Mouse (Mus musculus): ENCODE measurements around the gene Paqr7. TPM values are rescaled to one million over a fixed set of nuclear protein-coding genes. Genes with fewer than 3 reads are reported as not detected.

Paqr7 gene
- 10 to 100 TPM; 20.8 to 35.2 TPM for polyA plus RNA-seq (2017; shearing (Covaris generic))

GRCm38 (mm10) chr4:134496595-134497210 lies at the start of gene Paqr7:
Gene Paqr7 (plus strand): TSS chr4:134496697.

DNA sequence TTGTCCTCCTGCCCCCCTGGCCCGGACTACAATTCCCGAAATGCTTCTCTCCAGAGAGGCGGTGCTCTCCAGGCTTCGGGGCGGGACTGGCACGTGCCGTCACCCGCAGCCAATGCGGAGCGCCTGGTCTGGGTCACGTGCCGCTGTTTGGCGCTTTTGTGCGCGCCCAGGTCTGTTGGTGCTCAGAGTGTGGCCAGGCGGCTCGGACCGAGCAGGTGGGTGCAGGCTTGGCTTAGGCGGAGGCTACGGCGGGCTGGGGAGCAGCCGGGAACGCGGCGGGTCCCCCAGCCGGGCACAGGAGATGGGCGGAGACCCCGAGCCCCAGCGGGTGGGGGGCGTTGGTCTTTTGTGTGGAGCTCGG lies 28.3 kb upstream of the Paqr7 start, which contains the start of gene Stmn1:
Stmn1 (plus strand) TSS at position 106 of the 361 bp plus-strand sequence.

DNA sequence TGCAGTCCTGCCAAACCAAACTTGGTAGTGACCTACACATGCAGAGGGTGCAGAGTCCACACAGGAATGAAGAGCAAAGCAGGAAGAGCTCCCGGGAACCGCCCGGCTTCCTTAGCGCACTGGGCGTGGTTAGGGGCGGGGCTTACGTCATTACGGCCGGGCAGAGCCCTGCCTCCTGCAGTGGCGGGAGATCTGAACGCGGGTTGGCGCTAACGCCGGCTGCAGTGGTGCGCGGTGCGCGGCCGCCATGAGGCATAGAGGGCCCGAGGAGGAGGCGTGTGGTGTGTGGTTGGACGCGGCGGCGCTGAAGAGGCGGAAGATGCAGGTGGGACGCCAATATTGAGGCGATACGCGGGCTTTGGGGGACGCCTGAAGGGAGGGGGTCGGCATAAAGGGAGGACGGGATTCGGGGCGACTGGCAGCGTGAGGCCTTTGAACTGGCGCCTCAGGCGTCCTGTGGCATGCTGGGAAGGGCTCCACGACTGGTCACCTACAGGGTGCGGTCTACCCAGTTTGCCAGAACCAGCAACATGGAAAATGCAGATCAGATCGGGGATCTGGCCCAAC lies 14.4 kb downstream of the Paqr7 start, which contains the start of gene Aunip:
Aunip (plus strand) TSS at position 155 of the 567 bp plus-strand sequence.

GRCm38 (mm10) chr4:134534932-134535786 lies 38.7 kb downstream of the Paqr7 start, which contains the start of gene Mtfr1l:
Gene Mtfr1l (minus strand): TSS chr4:134535387.

GRCm38 (mm10) chr4:134551494-134552316 lies 55.2 kb downstream of the Paqr7 start, which contains the start of gene Selenon:
Gene Selenon (minus strand): TSS chr4:134552166.

Other genes starting within 250 kb of the Paqr7 start
- gene Gm30191, start 249.8 kb upstream of the Paqr7 start, polyA plus RNA-seq (2017; shearing (Covaris generic)) = not detected
- gene Grrp1, start 242.6 kb upstream of the Paqr7 start, polyA plus RNA-seq (2017; shearing (Covaris generic)) = under 1 TPM in 1 of 2 experiments, not detected in 1; 0.22 TPM
- gene Pdik1l, start 208.8 kb upstream of the Paqr7 start, polyA plus RNA-seq (2017; shearing (Covaris generic)) = 10 to 100 TPM; 14.0 to 16.6 TPM
- gene Trim63, start 181.6 kb upstream of the Paqr7 start, polyA plus RNA-seq (2017; shearing (Covaris generic)) = 1 to 10 TPM in 1 of 2 experiments, not detected in 1; 1.1 TPM
- gene Slc30a2, start 153.5 kb upstream of the Paqr7 start, polyA plus RNA-seq (2017; shearing (Covaris generic)) = under 1 TPM in 1 of 2 experiments, not detected in 1; 0.41 TPM
- gene Extl1, start 112.8 kb upstream of the Paqr7 start, polyA plus RNA-seq (2017; shearing (Covaris generic)) = 1 to 10 TPM; 1.1 to 1.7 TPM
- gene Pafah2, start 100.4 kb upstream of the Paqr7 start, polyA plus RNA-seq (2017; shearing (Covaris generic)) = 1 to 10 TPM; 1.3 to 2.6 TPM
- gene Stmn1, start 28.4 kb upstream of the Paqr7 start, polyA plus RNA-seq (2017; shearing (Covaris generic)) = 10 to 100 TPM; 33.1 to 37.7 TPM
- 1 to 10 TPM in 1 of 2 experiments, under 1 TPM in 1; 0.57 to 1.9 TPM for gene Aunip, start 14.3 kb downstream of the Paqr7 start, polyA plus RNA-seq (2017; shearing (Covaris generic))
- gene Mtfr1l, start 38.7 kb downstream of the Paqr7 start, polyA plus RNA-seq (2017; shearing (Covaris generic)) = 100 to 1,000 TPM; 105 to 143 TPM
- gene Selenon, start 55.5 kb downstream of the Paqr7 start, polyA plus RNA-seq (2017; shearing (Covaris generic)) = 1 to 10 TPM; 1.2 to 1.7 TPM
- gene Man1c1, start 207.6 kb downstream of the Paqr7 start, polyA plus RNA-seq (2017; shearing (Covaris generic)) = 10 to 100 TPM in 1 of 2 experiments, 1 to 10 TPM in 1; 9.2 to 13.6 TPM

Measured in inflammation-experienced regulatory T-cells (primary cell).